Mouse (Mus musculus): ENCODE data around the gene Catsperg1.
"Not testable (repeated sequence)": the region's sequence is repeated elsewhere in the genome, so short reads cannot be mapped to it uniquely, and the experiment has no call there.

Catsperg1 gene

DNA sequence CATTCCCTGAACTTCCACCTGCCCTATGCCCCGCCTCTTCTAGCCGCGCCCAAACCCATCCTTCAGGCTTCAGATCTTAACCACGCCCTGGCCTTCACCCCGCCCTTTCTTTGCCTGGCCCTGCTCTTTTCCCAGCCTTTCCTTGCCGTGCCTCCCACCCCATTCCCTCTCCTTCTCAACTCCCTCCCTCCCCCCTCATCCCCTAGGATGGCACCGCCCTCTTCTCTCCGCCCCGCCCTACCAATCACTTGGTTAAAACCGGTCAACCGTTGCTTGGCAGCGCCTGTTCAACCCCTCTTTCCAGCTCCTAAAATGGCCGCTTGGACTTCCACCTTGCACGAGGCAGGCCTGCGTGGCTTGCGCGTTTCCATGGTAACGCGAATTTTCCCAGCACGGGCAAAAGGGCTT, at the start of gene Catsperg1:
Catsperg1 (minus strand) TSS at position 361 of the 408 bp plus-strand sequence.
- peak in 1 of 2 experiments; percentile 61 for DNase-seq

DNA sequence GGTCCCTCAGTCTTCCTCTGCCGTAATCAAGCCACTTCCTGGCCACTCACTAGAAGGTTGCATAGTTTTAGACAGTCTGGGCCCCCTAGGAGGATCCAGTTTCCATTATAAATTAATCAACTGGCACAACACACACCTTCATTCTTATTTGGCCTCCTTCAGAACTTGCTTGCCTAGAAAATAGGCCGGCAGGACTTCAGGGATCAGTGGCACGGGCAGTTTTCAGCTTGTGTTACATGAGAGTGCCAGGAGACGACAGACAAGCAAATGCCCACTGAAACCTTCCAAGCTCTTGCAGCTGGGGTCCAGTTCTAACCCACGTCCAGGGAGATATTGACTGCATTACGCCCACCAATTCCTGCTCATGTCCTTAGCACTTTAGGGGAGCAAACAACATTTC, 48.3 kb upstream of the Catsperg1 start:
- peak; percentile 58 to 78 for DNase-seq

DNA sequence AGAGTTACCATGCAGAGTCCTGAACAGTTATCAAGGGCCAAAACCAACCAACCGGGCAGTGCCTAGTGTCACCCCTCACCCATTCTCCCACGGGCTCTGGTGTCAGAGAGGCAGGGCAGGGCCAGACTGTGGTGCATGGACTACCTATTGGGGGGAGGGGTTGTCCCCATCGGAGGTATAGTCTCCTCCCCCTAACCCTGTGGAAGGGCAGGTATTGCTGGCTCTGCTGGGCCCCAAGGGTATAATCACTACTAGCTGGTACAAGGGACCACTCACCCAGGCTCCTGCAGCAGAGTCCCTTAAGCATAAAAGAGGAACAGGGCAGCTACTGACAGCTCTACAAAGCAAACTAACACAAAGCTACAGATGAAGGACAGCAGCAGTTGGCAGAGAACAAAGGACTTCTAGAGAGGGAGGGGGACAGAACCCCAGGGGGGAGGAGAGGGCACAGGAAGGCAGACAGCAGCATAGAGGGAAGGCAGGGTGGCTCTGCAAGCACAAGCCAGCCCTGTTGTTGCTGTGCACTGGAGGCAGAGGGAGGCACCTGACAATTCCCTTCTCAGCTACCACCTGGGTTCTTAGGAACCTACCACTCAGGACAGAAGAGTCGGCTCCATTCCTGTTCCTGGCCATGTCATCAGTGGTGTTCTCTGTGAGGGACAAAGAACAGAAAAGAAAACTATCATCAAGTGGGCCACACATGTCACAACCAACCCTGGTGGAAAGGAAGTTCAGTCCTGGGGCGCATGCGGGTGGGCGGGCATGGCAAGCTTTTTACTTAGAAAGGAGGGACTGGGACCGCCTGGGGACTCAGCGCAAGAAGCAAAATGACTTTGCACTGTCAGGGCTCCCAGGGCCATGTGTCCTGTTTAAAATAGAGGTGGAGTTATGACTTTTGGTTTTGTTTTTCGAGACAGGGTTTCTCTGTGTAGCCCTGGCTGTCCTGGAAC, 46.2 kb upstream of the Catsperg1 start:
- no peak for DNase-seq

DNA sequence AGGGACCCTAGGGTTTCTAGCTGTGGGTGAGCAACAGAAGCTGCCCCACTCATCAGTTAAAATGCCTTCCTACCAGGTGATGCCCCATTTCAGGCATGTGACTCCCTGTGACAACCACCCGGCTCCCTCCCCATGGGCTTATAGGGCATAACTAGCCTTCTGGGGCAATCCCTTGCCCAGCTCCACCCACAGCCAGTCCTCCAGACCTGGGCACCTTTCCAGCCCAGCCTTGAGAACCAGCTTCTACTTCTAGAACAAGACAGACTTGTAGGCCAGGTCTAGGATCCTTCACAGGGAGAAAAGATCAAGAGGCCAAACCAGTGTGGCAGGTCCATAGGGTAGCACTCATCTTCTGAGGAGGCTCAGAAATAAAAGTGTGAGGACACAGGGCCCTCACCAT, 43.5 kb upstream of the Catsperg1 start:
- peak; percentile 79 to 87 for DNase-seq

DNA sequence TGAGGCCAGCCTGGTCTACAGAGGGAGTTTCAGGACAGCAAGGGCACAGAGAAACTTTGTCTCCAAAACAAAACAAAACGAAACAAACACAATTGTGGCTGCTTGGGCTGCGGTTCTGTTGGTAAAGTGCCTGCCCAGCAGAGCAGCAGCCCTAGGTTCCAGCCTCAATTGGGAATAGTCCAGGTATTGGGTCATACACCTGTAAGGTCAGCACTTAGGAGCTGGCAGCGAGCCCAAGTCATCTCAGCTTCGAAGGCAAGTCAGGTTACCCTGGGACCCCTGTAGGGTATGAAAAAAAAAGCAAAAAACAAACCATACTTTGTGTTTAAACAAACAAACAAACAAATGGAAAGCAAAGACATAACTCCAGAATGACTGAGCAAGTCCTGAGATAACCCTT, 42.0 kb upstream of the Catsperg1 start:
- DNase-seq = no peak

DNA sequence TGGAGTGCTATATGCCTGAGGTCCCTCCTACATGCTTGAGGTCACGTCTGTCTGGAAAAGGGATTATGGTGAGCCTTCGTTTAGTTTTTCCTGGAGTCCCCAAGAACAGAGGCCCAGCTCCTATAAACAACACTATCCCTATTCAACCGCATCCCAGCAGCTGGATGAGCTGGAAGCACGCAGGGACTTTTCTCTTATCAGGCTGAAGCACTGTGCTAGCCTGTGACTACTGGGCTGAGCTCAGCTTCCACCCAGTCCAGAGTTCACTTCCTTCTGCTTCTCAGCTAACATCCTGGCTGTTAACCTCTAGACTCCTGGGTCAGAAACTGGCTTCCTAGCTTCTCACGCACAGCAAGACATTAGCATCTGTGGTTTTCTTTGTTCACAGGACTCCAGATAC, 40.0 kb upstream of the Catsperg1 start:
- peak; percentile 60 to 64 for DNase-seq

DNA sequence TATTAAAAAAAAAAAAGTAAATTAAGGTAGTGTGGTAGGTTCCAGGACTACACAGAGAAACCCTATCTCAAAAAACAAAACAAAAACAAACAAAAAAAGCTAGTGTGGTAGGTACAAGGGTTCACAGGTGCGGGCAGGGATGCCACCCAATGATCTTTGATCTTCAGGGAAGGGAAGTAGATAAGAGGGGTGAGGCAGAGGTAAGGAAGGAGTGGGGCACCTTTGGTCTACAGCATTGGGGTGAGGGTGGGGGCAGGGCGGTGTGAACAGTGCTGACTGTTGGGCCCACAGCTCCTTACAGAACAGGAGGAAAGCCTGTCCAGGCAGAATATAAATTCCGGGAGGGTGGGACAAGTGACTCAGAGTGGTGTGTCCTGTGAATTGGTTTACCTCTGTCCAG, 37.3 kb upstream of the Catsperg1 start:
- no peak for DNase-seq

DNA sequence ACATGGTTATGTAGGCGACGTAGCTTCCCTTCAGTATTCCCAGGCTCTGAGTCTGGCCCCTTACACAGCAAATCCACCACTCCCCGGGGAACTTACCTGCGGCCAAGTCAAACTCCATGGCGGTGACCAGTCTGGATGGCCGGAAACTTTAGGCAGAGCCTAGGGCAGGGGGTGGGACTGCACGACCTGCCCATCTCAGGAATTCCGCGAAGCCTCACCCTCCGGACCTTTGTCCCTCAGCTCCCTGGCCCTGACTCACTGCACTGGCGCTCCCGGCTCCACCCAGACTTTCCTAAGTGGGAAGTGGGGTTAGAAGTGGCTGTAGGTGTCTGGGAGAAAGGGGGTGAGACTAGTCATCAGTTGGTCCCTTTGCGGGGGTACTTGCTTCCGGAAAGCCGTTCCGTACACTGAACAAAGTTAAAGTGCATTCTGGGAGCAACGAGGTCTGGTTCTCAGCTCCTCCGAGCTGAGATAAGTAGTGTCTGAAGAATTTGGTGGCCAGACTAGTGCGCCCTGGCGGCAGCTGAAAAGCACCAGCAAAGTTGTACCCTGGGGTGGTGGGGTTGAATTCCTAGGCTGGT, 34.5 kb upstream of the Catsperg1 start, which contains the start of gene 2200002D01Rik:
2200002D01Rik (minus strand) TSS at position 206 of the 581 bp plus-strand sequence.
- DNase-seq = peak; percentile 64 to 69

DNA sequence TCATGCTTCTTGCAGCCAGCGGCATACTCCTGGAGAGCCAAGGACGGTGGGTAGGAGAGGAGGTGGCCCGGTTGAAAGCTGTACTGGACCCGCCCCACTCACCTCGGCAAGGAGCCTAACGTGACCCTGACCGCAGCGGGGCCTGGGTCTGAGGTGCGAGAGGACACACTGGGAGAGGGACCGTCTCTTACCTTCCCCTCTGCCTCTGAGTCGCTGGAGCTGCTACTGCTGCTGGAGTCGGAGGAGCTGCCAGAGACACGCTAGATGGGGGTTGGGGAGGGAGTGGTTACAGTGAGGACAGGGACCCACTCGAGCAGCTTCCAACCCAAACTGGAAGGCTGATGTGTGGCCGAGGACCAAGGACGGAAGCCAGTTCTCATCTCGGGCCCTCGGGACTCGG, 33.9 kb upstream of the Catsperg1 start:
- no peak for DNase-seq

DNA sequence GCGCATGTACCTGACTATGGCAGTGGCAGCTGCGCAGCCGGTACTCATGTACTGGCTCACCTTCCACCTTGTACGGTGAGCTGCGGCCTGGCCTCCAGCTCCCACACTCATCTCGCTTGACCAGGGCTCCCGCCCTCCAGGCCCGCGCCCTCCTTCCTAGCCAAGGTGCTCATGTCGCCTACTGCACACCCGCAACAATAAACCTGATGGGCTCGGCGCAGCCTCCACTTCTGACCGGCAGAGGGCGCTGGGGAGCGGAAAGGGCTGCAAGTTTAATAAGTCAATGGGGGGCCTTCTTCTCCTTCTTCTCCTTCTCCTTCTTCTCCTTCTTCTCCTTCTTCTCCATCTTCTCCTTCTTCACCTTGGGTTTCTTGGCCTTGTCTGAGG, 33.5 kb upstream of the Catsperg1 start:
- peak; percentile 73 to 86 for DNase-seq

DNA sequence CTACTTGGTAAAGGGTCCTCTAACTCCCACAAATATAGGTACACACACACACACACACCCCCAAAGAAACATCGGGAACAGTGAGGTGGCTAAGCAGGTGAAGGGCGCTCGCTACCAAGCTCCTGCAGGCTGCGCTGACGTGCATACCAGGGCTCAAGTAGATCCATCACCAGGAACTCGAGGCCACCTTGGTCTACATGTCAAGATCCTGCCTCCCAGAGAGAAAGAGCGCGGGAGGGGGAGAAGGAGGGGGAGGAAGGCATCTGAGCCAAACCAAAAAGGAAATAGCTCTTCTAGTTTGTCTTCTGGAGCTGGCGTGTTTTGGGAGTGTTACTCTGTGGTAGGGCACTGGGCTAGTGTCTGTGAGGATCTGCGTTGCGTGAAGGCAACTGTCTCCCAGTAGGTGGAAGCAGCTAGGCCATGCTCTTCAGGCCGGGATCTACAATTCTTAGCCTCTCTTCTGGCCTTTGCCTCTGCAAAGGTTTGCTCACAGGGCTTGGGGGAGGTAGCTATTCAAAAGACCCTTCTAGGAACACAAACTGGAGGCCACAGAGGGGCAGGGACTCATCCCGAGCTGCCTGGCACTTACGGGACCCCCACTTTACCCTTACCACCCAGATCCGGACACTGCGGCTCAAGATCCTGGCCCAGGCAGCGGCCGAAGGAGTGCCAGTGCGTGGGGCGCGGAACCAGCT, 32.9 kb upstream of the Catsperg1 start:
- DNase-seq = no peak

DNA sequence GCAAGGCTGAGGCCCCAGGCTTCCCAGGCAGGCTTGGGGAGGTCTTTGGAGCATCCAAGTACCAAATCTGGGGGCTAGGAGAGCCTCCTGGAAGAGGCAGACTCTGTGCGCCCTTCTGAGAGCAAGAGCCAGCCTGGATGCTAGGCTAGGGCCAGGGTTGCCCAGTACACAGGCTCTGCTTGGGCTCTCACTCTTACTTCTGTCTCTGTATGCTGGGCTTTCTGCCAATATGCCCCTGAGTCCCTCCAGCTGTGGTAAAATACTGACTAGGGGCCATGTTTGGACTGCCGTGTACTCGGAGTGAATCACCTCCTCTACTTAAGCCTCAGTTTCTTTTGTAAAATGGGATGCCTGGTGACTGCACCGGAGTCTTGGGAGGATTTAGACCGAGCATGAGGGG, 32.2 kb upstream of the Catsperg1 start:
- no peak for DNase-seq

DNA sequence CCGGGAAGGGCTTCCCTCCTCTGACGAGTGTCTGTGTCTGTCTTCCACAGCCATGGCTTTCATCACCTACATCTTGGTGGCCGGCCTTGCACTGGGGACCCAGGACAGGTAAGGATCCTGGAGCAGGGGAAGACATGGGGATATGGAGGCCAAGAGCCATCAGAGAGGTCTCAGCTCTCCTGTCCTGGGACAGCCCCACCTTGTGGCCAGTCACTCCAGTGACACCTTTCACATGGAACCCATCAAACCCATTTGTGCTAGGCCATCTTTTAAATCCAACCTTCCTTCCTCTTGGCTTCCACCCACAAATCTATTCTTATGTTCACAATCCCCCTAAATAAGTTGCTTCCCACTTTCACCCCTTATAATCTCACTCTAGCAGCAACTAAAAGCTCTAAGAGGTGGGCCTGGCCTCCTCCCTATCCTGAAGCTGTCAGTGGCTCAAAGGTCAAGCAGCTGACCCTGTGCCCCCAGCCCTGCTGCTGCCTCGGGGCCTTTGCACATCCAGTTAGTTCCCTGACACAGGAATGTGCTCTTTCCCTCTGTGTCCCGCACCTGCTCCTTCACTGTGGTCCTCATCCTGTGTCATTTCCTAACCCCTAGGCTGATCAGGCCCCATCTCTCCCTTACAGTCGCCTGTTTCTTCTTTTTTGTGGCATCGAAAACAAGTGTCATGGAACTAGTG, 31.0 kb upstream of the Catsperg1 start:
- DNase-seq = no peak

DNA sequence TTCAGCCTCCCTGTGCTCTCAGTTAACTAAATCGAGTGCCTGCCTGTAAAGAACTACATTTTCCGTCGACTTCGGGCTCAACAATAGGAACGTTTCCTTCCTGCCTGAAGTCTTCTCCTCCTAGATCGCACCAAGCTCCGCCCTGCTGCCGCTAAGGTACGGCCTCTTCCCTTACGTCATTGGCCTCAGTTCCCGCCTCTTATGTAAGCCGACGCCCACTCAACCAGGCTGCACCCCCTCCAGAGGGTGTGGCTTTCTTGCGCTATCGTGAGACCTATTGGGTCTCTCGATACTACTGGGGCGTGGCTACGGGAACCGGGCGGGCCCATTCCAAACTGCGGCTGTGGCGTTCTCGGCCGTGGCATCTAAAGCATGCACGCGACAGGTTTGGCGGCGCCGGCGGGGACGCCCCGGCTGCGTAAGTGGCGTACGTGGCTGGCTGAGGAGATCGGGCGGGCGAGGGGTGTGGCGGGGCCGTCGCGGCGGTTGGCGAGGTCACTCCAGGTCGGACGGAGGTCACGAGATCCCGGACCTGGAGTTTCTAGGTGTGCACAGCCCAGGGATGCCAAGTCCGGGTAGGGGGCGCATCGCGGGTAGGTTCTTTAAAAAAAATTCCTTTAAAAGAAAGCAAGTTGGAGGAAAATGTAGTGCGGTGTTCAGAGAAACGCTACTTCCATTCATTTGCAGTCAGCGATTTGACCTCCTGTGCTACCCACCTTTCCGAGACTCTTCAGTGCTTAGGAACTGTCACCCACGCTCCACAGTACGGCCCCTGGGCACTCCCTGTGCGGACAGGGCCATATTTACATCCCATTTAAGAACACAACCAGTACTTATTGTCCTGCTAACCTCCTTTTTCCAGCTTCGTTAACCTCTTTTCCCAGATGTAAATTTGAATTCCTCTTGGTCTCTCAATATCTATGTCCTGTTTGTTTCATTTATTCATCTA, 24.5 kb upstream of the Catsperg1 start, which contains the start of gene Yif1b:
Yif1b (plus strand) TSS at position 311 of the 949 bp plus-strand sequence.
- peak; percentile 98 for DNase-seq

DNA sequence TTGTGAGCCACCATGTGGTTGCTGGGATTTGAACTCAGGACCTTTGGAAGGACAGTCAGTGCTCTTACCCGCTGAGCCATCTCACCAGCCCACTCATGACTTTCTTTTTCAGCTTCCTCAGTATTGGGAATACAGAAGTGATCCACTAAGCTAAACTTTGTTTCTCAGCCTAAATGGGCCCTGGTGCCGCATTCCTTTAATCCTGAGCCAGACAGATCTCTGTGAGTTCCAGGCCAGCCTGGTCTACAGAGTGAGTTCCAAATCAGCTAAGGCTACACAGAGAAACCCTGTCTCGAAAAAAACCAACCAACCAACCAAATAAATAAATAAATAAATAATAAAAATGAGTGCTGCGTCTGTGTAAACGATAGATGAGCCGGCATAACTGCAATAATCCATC, 23.8 kb upstream of the Catsperg1 start:
- not testable (repeated sequence) for DNase-seq

DNA sequence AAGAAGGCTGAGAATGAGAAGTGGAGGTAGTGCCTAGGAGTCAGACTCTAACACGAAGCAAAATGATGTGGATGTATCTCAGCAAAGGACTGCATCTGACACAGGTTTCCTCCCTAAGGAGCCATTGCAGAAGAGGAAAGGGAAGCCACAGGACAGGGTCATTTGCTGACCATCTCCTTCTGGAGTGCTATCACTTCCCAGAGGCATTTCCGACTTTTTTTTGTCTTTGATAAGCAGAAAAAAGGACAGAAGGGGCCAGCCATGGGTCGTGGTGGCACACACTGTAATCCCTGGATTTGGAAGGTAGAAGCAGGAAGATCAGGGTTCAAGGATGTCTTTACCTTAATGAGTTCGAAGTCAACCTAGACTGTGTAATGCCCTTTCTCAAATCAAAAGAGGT, 22.8 kb upstream of the Catsperg1 start:
- DNase-seq = no peak

DNA sequence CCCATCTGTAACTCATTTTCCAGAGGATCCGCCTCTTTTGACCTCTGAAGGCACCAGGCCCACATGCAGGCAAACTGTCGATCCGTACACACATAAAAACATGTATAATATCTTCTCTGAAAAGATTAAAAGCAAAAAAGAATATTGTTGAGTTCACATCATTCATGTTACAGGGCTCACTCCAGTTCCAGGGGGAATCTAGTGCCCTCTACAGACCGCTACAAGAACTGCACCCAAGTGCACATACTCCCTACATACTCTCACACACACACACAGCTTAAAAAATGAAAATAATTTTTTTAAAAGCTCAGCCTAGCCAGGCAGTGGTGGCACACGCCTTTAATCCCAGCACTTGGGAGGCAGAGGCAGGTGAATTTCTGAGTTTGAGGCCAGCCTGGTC, 20.8 kb upstream of the Catsperg1 start:
- DNase-seq = no peak

DNA sequence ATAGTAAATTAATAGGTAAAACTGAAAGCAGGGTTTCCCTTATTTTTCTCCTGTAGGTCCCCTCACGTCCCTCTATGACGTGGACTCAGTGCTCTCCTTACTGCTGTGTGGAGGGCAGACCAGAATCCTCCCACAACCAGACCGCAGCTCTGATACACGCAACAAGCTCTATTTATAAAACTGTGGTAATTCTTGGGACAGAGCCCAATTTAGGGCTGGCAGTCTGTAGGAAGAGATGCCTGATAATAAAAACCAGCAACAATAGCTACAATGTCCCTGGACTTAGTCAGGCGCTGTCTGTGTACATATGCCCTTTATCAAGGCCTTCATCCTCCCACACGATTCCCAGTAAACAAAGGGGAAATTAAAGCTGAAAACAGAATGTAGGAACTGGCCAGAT, 19.9 kb upstream of the Catsperg1 start:
- DNase-seq = no peak

DNA sequence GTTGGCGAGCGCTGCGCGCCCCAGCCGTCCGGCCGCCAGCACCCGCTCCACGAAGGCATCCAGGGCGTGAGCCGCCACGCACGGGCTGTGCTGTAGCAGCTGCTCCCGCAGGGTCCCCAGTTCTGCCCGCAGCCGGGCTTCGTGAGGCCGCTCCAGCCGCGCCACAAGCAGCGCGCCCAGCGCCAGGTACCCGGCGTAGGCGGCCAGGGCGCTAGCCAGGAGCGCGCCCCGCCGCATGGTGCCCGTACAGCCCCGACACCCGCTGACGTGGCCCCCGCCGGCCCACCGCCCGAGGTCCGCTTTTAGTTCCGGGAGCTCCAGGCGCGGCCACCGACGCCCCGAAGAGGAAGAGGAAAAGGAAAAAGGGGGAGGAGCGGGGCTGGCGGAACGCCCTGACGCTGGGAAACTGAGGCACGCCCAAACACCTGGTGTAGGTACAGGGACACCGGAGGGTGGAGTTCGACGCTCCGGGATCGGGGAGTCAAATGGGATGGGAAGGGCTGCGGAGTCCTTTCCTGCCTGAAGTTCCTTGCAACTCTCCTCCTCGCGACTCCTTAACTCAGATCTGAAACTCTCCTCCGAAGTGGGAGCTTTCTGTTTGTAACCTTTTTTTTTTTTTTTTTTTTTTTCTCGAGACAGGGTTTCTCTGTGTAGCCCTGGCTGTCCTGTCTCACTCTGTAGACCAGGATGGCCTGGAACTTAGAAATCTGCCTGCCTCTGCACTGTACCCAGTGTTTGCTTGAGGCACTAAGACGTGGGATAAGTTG, 18.6 kb upstream of the Catsperg1 start, which contains the start of gene Kcnk6:
Kcnk6 (minus strand) TSS at position 269 of the 767 bp plus-strand sequence.
- no peak for DNase-seq

DNA sequence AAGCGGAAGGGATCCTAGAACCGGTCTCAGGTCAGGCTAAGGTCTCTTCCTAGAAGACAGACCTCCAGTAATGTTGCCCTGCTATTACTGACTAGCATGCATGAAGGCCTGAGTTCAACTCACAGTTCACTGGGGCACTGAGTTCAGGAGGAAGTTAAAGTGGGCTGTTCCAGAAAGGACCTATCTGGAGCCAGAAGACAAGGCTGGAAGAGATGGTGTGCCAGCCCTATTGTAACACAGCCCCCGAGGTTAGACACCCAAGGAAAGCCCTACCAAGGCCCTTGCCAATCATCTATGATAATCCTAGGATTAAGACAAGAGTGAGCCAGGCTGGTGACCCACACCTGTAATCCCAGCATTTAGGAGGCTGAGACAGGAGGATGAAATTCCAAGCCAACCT, 17.7 kb upstream of the Catsperg1 start:
- DNase-seq = no peak

DNA sequence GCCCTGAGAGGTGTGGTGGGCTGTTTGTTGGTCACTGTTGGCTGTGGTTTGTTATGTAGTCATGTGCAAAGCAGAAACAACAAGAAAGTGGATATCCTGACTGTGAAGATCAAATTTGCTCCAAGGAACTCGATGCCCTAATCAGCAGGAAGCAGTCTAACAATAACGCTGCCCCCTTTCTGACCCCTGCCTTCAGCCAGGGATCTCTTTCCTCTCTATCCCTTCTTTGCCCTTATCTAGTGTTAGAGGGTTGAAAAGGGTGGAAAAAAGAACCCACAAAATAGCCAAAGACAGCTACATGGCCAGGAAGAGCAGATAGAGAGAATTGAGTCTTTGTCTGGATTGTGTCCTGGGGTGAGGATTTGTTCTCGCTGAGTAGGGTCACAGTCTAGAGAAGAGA, 16.7 kb upstream of the Catsperg1 start:
- DNase-seq = no peak

Measured in kidney, adult 8-10 months (tissue).